Mouse (Mus musculus) heart, adult 2 months (tissue): ENCODE measurements around the gene Vmn2r84. TPM values are rescaled to one million over a fixed set of nuclear protein-coding genes. Genes with fewer than 3 reads are reported as not detected.

Experiments
- DNase-seq, 2 experiments: peaks; one replicate each; pipeline ENCODE4 v3.0.0; 2021
- H3K27ac ChIP-seq: fragments of 200-600 bp; 2 replicates; pipeline ENCODE4 v1.8.1; 2022
- H3K27me3 ChIP-seq: fragments of 200-500 bp; 2 replicates; pipeline ENCODE4 v1.6.1; 2012; ENCODE audit warnings: mild to moderate bottlenecking, low read length, inconsistent platforms, mixed read lengths; ENCODE audit not compliant: control insufficient read depth, insufficient read depth
- H3K36me3 ChIP-seq: fragments of 200-500 bp; 2 replicates; pipeline ENCODE4 v1.6.1; 2012; ENCODE audit warnings: low read length, inconsistent platforms; ENCODE audit not compliant: control insufficient read depth, insufficient read depth
- H3K4me1 ChIP-seq: fragments of 200-500 bp; 2 replicates; pipeline ENCODE4 v1.6.1; 2011; ENCODE audit warnings: low read length; ENCODE audit not compliant: control insufficient read depth, insufficient read depth
- H3K4me3 ChIP-seq: fragments of 200-600 bp; 2 replicates; pipeline ENCODE4 v1.8.1; 2022
- H3K79me2 ChIP-seq: fragments of 200-500 bp; replicated peaks from 2 replicates; pipeline ENCODE4 v1.6.1; 2012; ENCODE audit warnings: mild to moderate bottlenecking, inconsistent platforms, low read length, moderate library complexity, mixed read lengths; ENCODE audit not compliant: control insufficient read depth, insufficient read depth
- H3K9ac ChIP-seq: fragments of 200-500 bp; 2 replicates; pipeline ENCODE4 v1.6.1; 2012; ENCODE audit warnings: low read depth, mild to moderate bottlenecking, control low read depth, inconsistent platforms, low read length, mixed read lengths
- CTCF ChIP-seq: fragments of 200-600 bp; IDR thresholded peaks from 2 replicates; pipeline ENCODE4 v1.8.1; 2022; ENCODE audit warnings: antibody characterized with exemption, mild to moderate bottlenecking, moderate library complexity
- EP300 ChIP-seq: fragments of 200-500 bp; IDR thresholded peaks from 2 replicates; pipeline ENCODE4 v1.6.1; 2011; ENCODE audit warnings: low read depth, low read length, control low read depth; ENCODE audit not compliant: insufficient read depth
- POLR2A ChIP-seq: fragments of 200-500 bp; IDR thresholded peaks from 2 replicates; pipeline ENCODE4 v1.6.1; 2011; ENCODE audit warnings: mild to moderate bottlenecking, low read depth, low read length, control low read depth; ENCODE audit not compliant: insufficient read depth
- WGBS: fragments of 180-500 bp; shearing (Covaris S2); methylation state at CpG from one replicate; pipeline ENCODE4 v1.1.7; 2018; 5-methylcytosine and 5-hydroxymethylcytosine counted together
- intact Hi-C: fragments of 180-260 bp; cut with DNase I; formaldehyde crosslinking; loops from one replicate; pipeline ENCODE4 v1.15.1; 2025
- polyA plus RNA-seq: library from polyadenylated mRNA; depleted of rRNA; stranded (reverse); fragments of >200 nt; gene quantifications from 2 replicates; pipeline ENCODE4 v1.2.3, GENCODE M21; 2012
- total RNA-seq, 2 experiments: library from RNA; stranded (reverse); gene quantifications; 2 replicates each; pipeline ENCODE4 v1.2.3; 2021

Gene Vmn2r84
- total and polyA plus RNA-seq, 3 experiments, result not detected

- intact Hi-C loops, result no loop called here
- H3K9ac ChIP-seq, result no peak overlapping the region
- H3K79me2 ChIP-seq, result no peaks in the 10 kb centered on the region
- no peak for DNase-seq
- no peak overlapping the region for H3K4me3 ChIP-seq
- no peak overlapping the region for H3K27ac ChIP-seq
- TF ChIP-seq CTCF, result no peak
- no peak for TF ChIP-seq EP300
- no peak for TF ChIP-seq POLR2A
- H3K27me3 ChIP-seq, result no peaks in the 10 kb centered on the region
- no peaks in the 10 kb centered on the region for H3K4me1 ChIP-seq
- no peaks in the 10 kb centered on the region for H3K36me3 ChIP-seq
- WGBS, result 69% methylated on average over 2 of the region's 2 CpGs
Measured at GRCm38 (mm10) chr10:130375145-130375544, 19.0 kb downstream of the Vmn2r84 start.

GRCm38 (mm10) chr10:130372491-130373173, 21.5 kb downstream of the Vmn2r84 start:
- WGBS, result 57% methylated on average over 2 of the region's 2 CpGs
- no peaks in the 10 kb centered on the region for H3K36me3 ChIP-seq
- no peak for DNase-seq
- H3K27ac ChIP-seq, result no peak overlapping the region
- intact Hi-C loops, result no loop called here
- no peak overlapping the region for H3K4me3 ChIP-seq
- H3K27me3 ChIP-seq, result no peaks in the 10 kb centered on the region
- no peaks in the 10 kb centered on the region for H3K4me1 ChIP-seq
- no peak overlapping the region for H3K9ac ChIP-seq
- TF ChIP-seq POLR2A (no peak), CTCF (no peak), EP300 (no peak)
- no peaks in the 10 kb centered on the region for H3K79me2 ChIP-seq

GRCm38 (mm10) chr10:130371644-130372043, 22.5 kb downstream of the Vmn2r84 start:
- no peak for DNase-seq
- H3K4me3 ChIP-seq, result no peak overlapping the region
- intact Hi-C loops, result no loop called here
- TF ChIP-seq POLR2A (no peak), CTCF (no peak), EP300 (no peak)
- H3K36me3 ChIP-seq, result no peaks in the 10 kb centered on the region
- H3K79me2 ChIP-seq, result no peaks in the 10 kb centered on the region
- H3K4me1 ChIP-seq, result no peaks in the 10 kb centered on the region
- H3K9ac ChIP-seq, result no peak overlapping the region
- H3K27ac ChIP-seq, result no peak overlapping the region
- 54% methylated on average over 1 of the region's 1 CpGs for WGBS
- no peaks in the 10 kb centered on the region for H3K27me3 ChIP-seq

GRCm38 (mm10) chr10:130370005-130370682, 24.0 kb downstream of the Vmn2r84 start:
- H3K79me2 ChIP-seq, result no peaks in the 10 kb centered on the region
- intact Hi-C loops, result no loop called here
- DNase-seq, result no peak
- H3K4me1 ChIP-seq, result no peaks in the 10 kb centered on the region
- TF ChIP-seq POLR2A (no peak), CTCF (no peak), EP300 (no peak)
- no peaks in the 10 kb centered on the region for H3K27me3 ChIP-seq
- H3K36me3 ChIP-seq, result no peaks in the 10 kb centered on the region
- no peak overlapping the region for H3K27ac ChIP-seq
- H3K4me3 ChIP-seq, result no peak overlapping the region
- no peak overlapping the region for H3K9ac ChIP-seq
- 69% methylated on average over 2 of the region's 2 CpGs for WGBS

GRCm38 (mm10) chr10:130368384-130368783, 25.7 kb downstream of the Vmn2r84 start:
- Histone ChIP-seq H3K4me1 (no peaks in the 10 kb centered on the region), H3K27me3 (no peaks in the 10 kb centered on the region), H3K4me3 (no peak overlapping the region), H3K79me2 (no peaks in the 10 kb centered on the region), H3K27ac (no peak overlapping the region), H3K9ac (no peak overlapping the region), H3K36me3 (no peaks in the 10 kb centered on the region)
- no peak for DNase-seq
- TF ChIP-seq CTCF (no peak), POLR2A (no peak), EP300 (no peak)
- intact Hi-C loops, result no loop called here

- no peaks in the 10 kb centered on the region for H3K79me2 ChIP-seq
- no peaks in the 10 kb centered on the region for H3K27me3 ChIP-seq
- no peak for DNase-seq
- TF ChIP-seq CTCF (no peak), POLR2A (no peak), EP300 (no peak)
- H3K36me3 ChIP-seq, result no peaks in the 10 kb centered on the region
- intact Hi-C loops, result no loop called here
- H3K9ac ChIP-seq, result no peak overlapping the region
- no peak overlapping the region for H3K27ac ChIP-seq
- H3K4me3 ChIP-seq, result no peak overlapping the region
- no peaks in the 10 kb centered on the region for H3K4me1 ChIP-seq
Measured at GRCm38 (mm10) chr10:130364766-130365165, 29.4 kb downstream of the Vmn2r84 start.
